Mouse (Mus musculus): ENCODE measurements at regions not wholly inside any gene's neighbourhood (a gene's known extent, or its start where the extent isn't known, plus 50 kb on each side); places are given as distances from the start of the nearest gene placed in this dataset.

DNA sequence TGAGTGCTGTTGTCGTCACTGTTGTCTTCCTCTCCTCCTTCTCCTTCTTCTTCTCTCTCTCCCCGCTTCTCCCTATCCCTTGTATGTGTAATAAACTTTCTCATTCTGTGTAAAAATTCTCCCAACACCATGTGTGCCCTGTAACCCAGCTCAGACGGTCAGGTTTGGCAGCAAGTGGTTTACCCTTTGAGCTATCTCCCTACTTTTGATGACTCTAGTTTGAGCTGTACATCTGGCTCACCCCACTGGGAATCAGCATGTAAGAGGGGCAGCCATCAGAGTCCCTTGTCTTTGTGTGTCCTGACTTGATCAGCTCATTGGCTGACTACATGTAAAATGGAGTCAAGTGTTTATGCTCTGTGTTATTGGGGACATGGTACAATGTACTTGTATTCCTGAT is 190.5 kb upstream of the Tgfbr2 start:
- no peak overlapping the region for H3K4me3 ChIP-seq
- no peak overlapping the region for H3K4me2 ChIP-seq
- no peaks in the 10 kb centered on the region for H3K27me3 ChIP-seq
- H3K9ac ChIP-seq: no peak overlapping the region
- H3K36me3 ChIP-seq: no peaks in the 10 kb centered on the region
- ATAC-seq (replicated peaks; ENCODE audit: insufficient number of reproducible peaks, insufficient read depth, low FRiP score, low read depth): no peak
- WGBS: 69% methylated on average over 3 of the region's 3 CpGs
- no peaks in the 10 kb centered on the region; the same call in 1 of the 2 replicates for H3K4me1 ChIP-seq (replicated peaks)
- H3K27ac ChIP-seq: no peak overlapping the region
- H3K9me3 ChIP-seq (replicated peaks): no peaks in the 10 kb centered on the region; the same call in 1 of the 2 replicates

- no peaks in the 10 kb centered on the region for H3K36me3 ChIP-seq
- no peaks in the 10 kb centered on the region; the same call in 1 of the 2 replicates for H3K9me3 ChIP-seq (replicated peaks)
- WGBS: 69% methylated on average over 12 of the region's 12 CpGs
- H3K4me1 ChIP-seq (replicated peaks): no peaks in the 10 kb centered on the region; the same call in 1 of the 2 replicates
- H3K9ac ChIP-seq: no peak overlapping the region
- H3K27ac ChIP-seq: no peak overlapping the region
- no peaks in the 10 kb centered on the region for H3K27me3 ChIP-seq
- no peak overlapping the region for H3K4me3 ChIP-seq
- no peak overlapping the region for H3K4me2 ChIP-seq
- ATAC-seq (replicated peaks; ENCODE audit: insufficient number of reproducible peaks, insufficient read depth, low FRiP score, low read depth): no peak
These were observed 190.0 kb upstream of the Tgfbr2 start for GRCm38 (mm10) chr9:116365016-116365685.

DNA sequence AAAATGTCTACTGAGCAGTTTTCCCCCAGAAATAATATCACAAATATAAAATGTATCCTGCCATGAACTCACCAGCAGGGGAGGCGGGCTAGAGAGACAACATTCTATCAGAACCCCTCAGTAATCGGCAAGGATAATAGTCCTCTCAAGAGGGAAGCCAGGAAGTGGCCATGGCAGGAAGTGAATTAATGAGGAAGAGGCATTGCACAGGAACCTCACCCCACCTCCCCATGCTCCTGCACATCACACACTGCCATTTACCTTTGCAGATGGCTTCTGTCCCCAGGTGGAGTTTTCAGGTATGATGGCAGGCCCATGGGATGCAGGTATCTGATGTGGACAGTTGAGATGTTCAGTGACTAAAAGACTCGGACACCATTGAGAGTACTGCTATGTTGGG is 185.9 kb upstream of the Tgfbr2 start:
- no peaks in the 10 kb centered on the region for H3K36me3 ChIP-seq
- no peaks in the 10 kb centered on the region for H3K4me1 ChIP-seq (replicated peaks)
- WGBS: 73% methylated on average over 3 of the region's 3 CpGs
- H3K9me3 ChIP-seq (replicated peaks): no peaks in the 10 kb centered on the region; the same call in 1 of the 2 replicates
- no peak for ATAC-seq (replicated peaks; ENCODE audit: insufficient number of reproducible peaks, insufficient read depth, low FRiP score, low read depth)
- no peak overlapping the region for H3K4me2 ChIP-seq
- H3K4me3 ChIP-seq: no peak overlapping the region
- H3K27me3 ChIP-seq: no peaks in the 10 kb centered on the region
- no peak overlapping the region for H3K27ac ChIP-seq
- no peak overlapping the region for H3K9ac ChIP-seq

- 77% methylated on average over 7 of the region's 7 CpGs for WGBS
These were observed 179.0 kb upstream of the Tgfbr2 start for GRCm38 (mm10) chr9:116354056-116354732.

GRCm38 (mm10) chr9:116352801-116353494 is 177.8 kb upstream of the Tgfbr2 start:
- Histone ChIP-seq H3K36me3 (no peaks in the 10 kb centered on the region), H3K4me3 (no peak overlapping the region), H3K27me3 (no peaks in the 10 kb centered on the region), H3K9me3 (replicated peaks) (no peaks in the 10 kb centered on the region), H3K4me1 (replicated peaks) (no peaks in the 10 kb centered on the region), H3K27ac (no peak overlapping the region), H3K9ac (no peak overlapping the region), H3K4me2 (no peak overlapping the region)
- ATAC-seq (replicated peaks; ENCODE audit: insufficient number of reproducible peaks, insufficient read depth, low FRiP score, low read depth): no peak; the same call in 1 of the 2 replicates
- WGBS: 67% methylated on average over 4 of the region's 4 CpGs

More at GRCm38 (mm10) chr9:116354056-116354732, 179.0 kb upstream of the Tgfbr2 start:
- no peaks in the 10 kb centered on the region for H3K9me3 ChIP-seq (replicated peaks)
- no peaks in the 10 kb centered on the region for H3K4me1 ChIP-seq (replicated peaks)
- no peak overlapping the region for H3K4me2 ChIP-seq
- no peaks in the 10 kb centered on the region for H3K36me3 ChIP-seq
- no peak overlapping the region for H3K4me3 ChIP-seq
- ATAC-seq (replicated peaks; ENCODE audit: insufficient number of reproducible peaks, insufficient read depth, low FRiP score, low read depth): no peak
- no peak overlapping the region for H3K27ac ChIP-seq
- no peaks in the 10 kb centered on the region for H3K27me3 ChIP-seq
- no peak overlapping the region for H3K9ac ChIP-seq

DNA sequence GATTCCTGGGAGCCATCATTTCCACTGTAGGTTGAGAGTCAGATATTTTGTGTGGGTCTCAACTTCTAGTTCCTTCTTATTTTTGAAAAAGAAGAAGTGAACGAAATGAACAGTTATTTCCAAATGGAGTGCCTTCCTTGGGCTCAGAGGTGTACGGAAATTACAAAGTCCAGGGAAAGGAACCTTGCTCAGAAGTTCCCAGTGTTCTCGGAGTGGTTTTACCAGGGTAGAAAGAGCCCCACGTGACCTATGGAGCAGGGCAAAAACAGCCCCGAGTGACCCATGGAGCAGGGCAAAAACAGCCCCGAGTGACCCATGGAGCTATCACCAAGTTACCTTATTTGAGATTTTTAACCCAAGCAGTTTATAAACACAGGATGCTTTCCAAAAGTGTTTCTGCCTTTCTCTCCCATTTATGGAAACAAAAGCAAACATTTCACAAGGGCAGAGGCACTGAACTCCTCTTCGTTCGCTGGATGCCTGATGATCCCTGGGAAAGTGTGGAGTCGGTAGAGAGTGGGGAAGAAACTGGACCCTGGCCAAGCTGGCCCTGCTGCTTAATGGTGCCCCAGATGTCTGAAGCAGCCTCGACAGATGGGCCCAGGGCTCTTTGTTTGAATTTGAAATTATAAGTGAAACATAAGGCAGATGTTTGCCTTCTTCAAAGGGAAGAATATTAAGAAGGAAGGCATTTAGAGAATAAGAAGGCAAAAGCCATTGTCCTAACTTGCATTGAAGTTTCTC is 175.8 kb upstream of the Tgfbr2 start:
- no peaks in the 10 kb centered on the region for H3K27me3 ChIP-seq

GRCm38 (mm10) chr9:116347021-116347420 is 171.9 kb upstream of the Tgfbr2 start:
- no peaks in the 10 kb centered on the region for H3K9me3 ChIP-seq (replicated peaks)
- H3K27ac ChIP-seq: no peak overlapping the region
- no peak overlapping the region for H3K9ac ChIP-seq
- 78% methylated on average over 8 of the region's 8 CpGs for WGBS
- no peaks in the 10 kb centered on the region for H3K27me3 ChIP-seq
- no peaks in the 10 kb centered on the region for H3K36me3 ChIP-seq
- no peak overlapping the region for H3K4me3 ChIP-seq
- no peak for ATAC-seq (replicated peaks; ENCODE audit: insufficient number of reproducible peaks, insufficient read depth, low FRiP score, low read depth)
- no peaks in the 10 kb centered on the region; the same call in 1 of the 2 replicates for H3K4me1 ChIP-seq (replicated peaks)
- no peak overlapping the region for H3K4me2 ChIP-seq

More for the DNA sequence above, 175.8 kb upstream of the Tgfbr2 start:
- Histone ChIP-seq H3K9ac (no peak overlapping the region), H3K4me3 (no peak overlapping the region), H3K27ac (no peak overlapping the region), H3K36me3 (no peaks in the 10 kb centered on the region), H3K4me2 (no peak overlapping the region), H3K4me1 (replicated peaks) (no peaks in the 10 kb centered on the region), H3K9me3 (replicated peaks) (no peaks in the 10 kb centered on the region)
- 66% methylated on average over 10 of the region's 10 CpGs for WGBS
- no peak for ATAC-seq (replicated peaks; ENCODE audit: insufficient number of reproducible peaks, insufficient read depth, low FRiP score, low read depth)

DNA sequence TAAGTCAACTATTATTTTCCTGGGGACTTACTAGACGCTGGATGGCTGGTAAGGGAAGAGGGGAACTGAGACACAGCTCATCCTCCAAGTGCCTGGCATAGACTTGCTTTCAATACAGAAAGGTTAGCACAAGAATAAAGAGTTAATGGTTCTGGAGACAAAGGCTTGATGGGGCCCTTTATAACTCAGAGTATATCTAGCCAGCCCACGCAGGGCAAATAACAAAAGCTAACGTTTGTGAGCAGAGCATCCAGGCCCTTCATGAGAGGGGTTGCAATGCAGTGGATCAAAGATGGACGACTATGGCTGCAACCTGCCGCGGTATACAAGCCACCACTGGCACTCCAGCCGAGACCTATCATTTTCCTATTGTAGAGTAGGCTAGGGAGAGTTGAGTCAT is 171.3 kb upstream of the Tgfbr2 start:
- no peaks in the 10 kb centered on the region for H3K9me3 ChIP-seq (replicated peaks)
- H3K4me3 ChIP-seq: no peak overlapping the region
- WGBS: 84% methylated on average over 7 of the region's 7 CpGs
- H3K27me3 ChIP-seq: no peaks in the 10 kb centered on the region
- no peaks in the 10 kb centered on the region for H3K36me3 ChIP-seq
- no peak for ATAC-seq (replicated peaks; ENCODE audit: insufficient number of reproducible peaks, insufficient read depth, low FRiP score, low read depth)
- no peaks in the 10 kb centered on the region; the same call in 1 of the 2 replicates for H3K4me1 ChIP-seq (replicated peaks)
- no peak overlapping the region for H3K9ac ChIP-seq
- H3K27ac ChIP-seq: no peak overlapping the region
- H3K4me2 ChIP-seq: no peak overlapping the region

- Histone ChIP-seq H3K4me3 (no peak overlapping the region), H3K9ac (no peak overlapping the region), H3K4me2 (no peak overlapping the region), H3K9me3 (replicated peaks) (0 out of 2 replicates have a peak, but pooled peaks cover 4% of the 10 kb centered on the region), H3K4me1 (replicated peaks) (no peaks in the 10 kb centered on the region; the same call in 1 of the 2 replicates), H3K27ac (no peak overlapping the region), H3K36me3 (no peaks in the 10 kb centered on the region), H3K27me3 (no peaks in the 10 kb centered on the region)
- no peak for ATAC-seq (replicated peaks; ENCODE audit: insufficient number of reproducible peaks, insufficient read depth, low FRiP score, low read depth)
- WGBS: 74% methylated on average over 3 of the region's 3 CpGs
These were observed 167.9 kb upstream of the Tgfbr2 start for GRCm38 (mm10) chr9:116343086-116343481.

DNA sequence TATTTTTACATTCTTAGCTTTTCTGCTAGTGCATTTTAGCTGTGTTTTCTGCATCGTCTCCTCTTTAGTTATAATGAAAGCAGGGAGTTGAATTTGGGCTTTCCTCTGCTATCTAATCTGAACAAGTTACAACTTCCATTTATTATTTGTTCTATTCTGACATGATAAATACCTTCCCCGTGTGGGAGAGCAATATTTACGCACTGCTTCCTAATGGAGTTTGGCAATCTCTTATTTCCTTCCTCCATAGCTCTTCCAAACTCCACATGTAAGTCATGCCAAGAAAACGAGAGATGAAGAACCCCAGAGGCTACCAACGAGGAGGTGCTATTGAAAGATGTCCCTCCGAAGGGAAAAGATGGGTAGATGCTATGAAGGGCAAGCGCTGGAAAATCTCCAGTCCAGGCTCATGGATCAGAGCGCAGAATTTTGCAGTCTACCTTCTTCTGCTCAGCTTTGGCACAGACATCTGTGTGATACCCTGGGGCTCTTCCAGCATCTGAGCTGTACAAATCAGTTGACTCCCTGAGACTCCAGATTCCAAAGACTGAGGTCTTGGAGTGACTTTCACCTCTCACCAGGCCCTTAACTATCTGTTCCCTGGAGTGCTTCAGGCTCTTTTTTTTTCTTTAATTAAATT is 167.4 kb upstream of the Tgfbr2 start:
- H3K4me3 ChIP-seq: no peak overlapping the region
- H3K27me3 ChIP-seq: no peaks in the 10 kb centered on the region
- 54% methylated on average over 8 of the region's 8 CpGs for WGBS
- no peak overlapping the region for H3K27ac ChIP-seq
- no peak overlapping the region for H3K4me2 ChIP-seq
- no peak overlapping the region for H3K9ac ChIP-seq
- H3K9me3 ChIP-seq (replicated peaks): 0 out of 2 replicates have a peak, but pooled peaks cover 4% of the 10 kb centered on the region
- H3K4me1 ChIP-seq (replicated peaks): no peaks in the 10 kb centered on the region; the same call in 1 of the 2 replicates
- H3K36me3 ChIP-seq: no peaks in the 10 kb centered on the region
- no peak for ATAC-seq (replicated peaks; ENCODE audit: insufficient number of reproducible peaks, insufficient read depth, low FRiP score, low read depth)
